Mouse (Mus musculus): ENCODE data around the gene Itpk1. TPM values are rescaled to one million over a fixed set of nuclear protein-coding genes. Genes with fewer than 3 reads are reported as not detected.

The Itpk1 gene
- polyA plus RNA-seq, 1 experiment from 2014 or later, result 40.6 TPM

GRCm38 (mm10) chr12:102705906-102706640 is 1.3 kb upstream of the Itpk1 start:
- Histone ChIP-seq H3K9me3 (ENCODE audit: control insufficient read depth, low read length) (no peaks in the 10 kb centered on the region), H3K4me3 (ENCODE audit: low read depth, low read length) (peak overlapping the region; percentile 58), H3K4me2 (ENCODE audit: low read depth, low read length) (peak overlapping the region; percentile 71), H3K27ac (ENCODE audit: low read depth, low read length) (no peak overlapping the region), H3K4me1 (ENCODE audit: control insufficient read depth, insufficient read depth, low read length) (peaks cover 18% of the 10 kb centered on the region), H3K27me3 (ENCODE audit: control insufficient read depth, insufficient read depth, low read length) (no peaks in the 10 kb centered on the region), H3K9ac (replicated peaks; ENCODE audit: low read depth, low read length) (peak overlapping the region; percentile 78; the same call in 1 of the 2 replicates), H3K36me3 (ENCODE audit: control insufficient read depth, insufficient read depth, low read length) (no peaks in the 10 kb centered on the region)
- WGBS, result 71% methylated on average over 6 of the region's 6 CpGs
- ATAC-seq (ENCODE audit: low read depth), result no peak

- Histone ChIP-seq H3K27me3 (ENCODE audit: control insufficient read depth, insufficient read depth, low read length) (no peaks in the 10 kb centered on the region), H3K9me3 (ENCODE audit: control insufficient read depth, low read length) (no peaks in the 10 kb centered on the region), H3K4me2 (ENCODE audit: low read depth, low read length) (peak overlapping the region; percentile 71), H3K27ac (ENCODE audit: low read depth, low read length) (peak overlapping the region; percentile 93), H3K9ac (replicated peaks; ENCODE audit: low read depth, low read length) (peak overlapping the region; percentile 78), H3K4me3 (ENCODE audit: low read depth, low read length) (peak overlapping the region; percentile 58), H3K36me3 (ENCODE audit: control insufficient read depth, insufficient read depth, low read length) (no peaks in the 10 kb centered on the region), H3K4me1 (ENCODE audit: control insufficient read depth, insufficient read depth, low read length) (peaks cover 18% of the 10 kb centered on the region)
- ATAC-seq (ENCODE audit: low read depth), result peak; percentile 86
- WGBS, result 1% methylated on average over 38 of the region's 45 CpGs
Measured at GRCm38 (mm10) chr12:102705216-102705871, 614 bp upstream of the Itpk1 start.

GRCm38 (mm10) chr12:102703921-102704408 is 765 bp downstream of the Itpk1 start:
- H3K27ac ChIP-seq (ENCODE audit: low read depth, low read length), result peak overlapping the region; percentile 52

GRCm38 (mm10) chr12:102703441-102703840 is 1.3 kb downstream of the Itpk1 start:
- peak overlapping the region; percentile 30; the same call in 1 of the 2 replicates for H3K9ac ChIP-seq (replicated peaks; ENCODE audit: low read depth, low read length)
- no peaks in the 10 kb centered on the region for H3K36me3 ChIP-seq (ENCODE audit: control insufficient read depth, insufficient read depth, low read length)
- no peak for ATAC-seq (ENCODE audit: low read depth)
- peak overlapping the region; percentile 12; the same call in 1 of the 2 replicates for H3K27ac ChIP-seq (ENCODE audit: low read depth, low read length)
- no peaks in the 10 kb centered on the region for H3K27me3 ChIP-seq (ENCODE audit: control insufficient read depth, insufficient read depth, low read length)
- WGBS, result 30% methylated on average over 6 of the region's 6 CpGs
- no peaks in the 10 kb centered on the region for H3K9me3 ChIP-seq (ENCODE audit: control insufficient read depth, low read length)
- H3K4me2 ChIP-seq (ENCODE audit: low read depth, low read length), result peak overlapping the region; percentile 71
- peak overlapping the region; percentile 58 for H3K4me3 ChIP-seq (ENCODE audit: low read depth, low read length)
- H3K4me1 ChIP-seq (ENCODE audit: control insufficient read depth, insufficient read depth, low read length), result peaks cover 28% of the 10 kb centered on the region

More at GRCm38 (mm10) chr12:102703921-102704408, 765 bp downstream of the Itpk1 start:
- no peaks in the 10 kb centered on the region for H3K27me3 ChIP-seq (ENCODE audit: control insufficient read depth, insufficient read depth, low read length)
- peak overlapping the region; percentile 71 for H3K4me2 ChIP-seq (ENCODE audit: low read depth, low read length)
- H3K9ac ChIP-seq (replicated peaks; ENCODE audit: low read depth, low read length), result peak overlapping the region; percentile 78
- H3K36me3 ChIP-seq (ENCODE audit: control insufficient read depth, insufficient read depth, low read length), result no peaks in the 10 kb centered on the region
- no peaks in the 10 kb centered on the region for H3K9me3 ChIP-seq (ENCODE audit: control insufficient read depth, low read length)
- 5% methylated on average over 17 of the region's 17 CpGs for WGBS
- peaks cover 25% of the 10 kb centered on the region for H3K4me1 ChIP-seq (ENCODE audit: control insufficient read depth, insufficient read depth, low read length)
- peak overlapping the region; percentile 58 for H3K4me3 ChIP-seq (ENCODE audit: low read depth, low read length)
- ATAC-seq (ENCODE audit: low read depth), result peak; percentile 15; the same call in 1 of the 2 replicates

- Histone ChIP-seq H3K27ac (ENCODE audit: low read depth, low read length) (no peak overlapping the region; the same call in 1 of the 2 replicates), H3K4me1 (ENCODE audit: control insufficient read depth, insufficient read depth, low read length) (peaks cover 31% of the 10 kb centered on the region), H3K4me2 (ENCODE audit: low read depth, low read length) (peak overlapping the region; percentile 71), H3K27me3 (ENCODE audit: control insufficient read depth, insufficient read depth, low read length) (no peaks in the 10 kb centered on the region), H3K36me3 (ENCODE audit: control insufficient read depth, insufficient read depth, low read length) (no peaks in the 10 kb centered on the region), H3K4me3 (ENCODE audit: low read depth, low read length) (peak overlapping the region; percentile 58), H3K9me3 (ENCODE audit: control insufficient read depth, low read length) (no peaks in the 10 kb centered on the region), H3K9ac (replicated peaks; ENCODE audit: low read depth, low read length) (peak overlapping the region; percentile 30; the same call in 1 of the 2 replicates)
- no peak for ATAC-seq (ENCODE audit: low read depth)
- 4% methylated on average over 4 of the region's 4 CpGs for WGBS
Measured at GRCm38 (mm10) chr12:102703111-102703412, 1.7 kb downstream of the Itpk1 start.

- WGBS, result 6% methylated on average over 15 of the region's 15 CpGs
- Histone ChIP-seq H3K9ac (replicated peaks; ENCODE audit: low read depth, low read length) (0 out of 2 replicates have a peak overlapping the region, but pooled peaks have one; percentile 1), H3K27me3 (ENCODE audit: control insufficient read depth, insufficient read depth, low read length) (no peaks in the 10 kb centered on the region), H3K27ac (ENCODE audit: low read depth, low read length) (no peak overlapping the region; the same call in 1 of the 2 replicates), H3K4me2 (ENCODE audit: low read depth, low read length) (peak overlapping the region; percentile 71), H3K36me3 (ENCODE audit: control insufficient read depth, insufficient read depth, low read length) (no peaks in the 10 kb centered on the region), H3K4me1 (ENCODE audit: control insufficient read depth, insufficient read depth, low read length) (peaks cover 37% of the 10 kb centered on the region), H3K4me3 (ENCODE audit: low read depth, low read length) (peak overlapping the region; percentile 58), H3K9me3 (ENCODE audit: control insufficient read depth, low read length) (no peaks in the 10 kb centered on the region)
- no peak for ATAC-seq (ENCODE audit: low read depth)
Measured at GRCm38 (mm10) chr12:102702356-102703110, 2.2 kb downstream of the Itpk1 start.

GRCm38 (mm10) chr12:102701691-102702207 is 3.0 kb downstream of the Itpk1 start:
- ATAC-seq (ENCODE audit: low read depth), result no peak
- no peak overlapping the region for H3K4me3 ChIP-seq (ENCODE audit: low read depth, low read length)
- no peak overlapping the region for H3K9ac ChIP-seq (replicated peaks; ENCODE audit: low read depth, low read length)
- H3K4me2 ChIP-seq (ENCODE audit: low read depth, low read length), result peak overlapping the region; percentile 71
- H3K27me3 ChIP-seq (ENCODE audit: control insufficient read depth, insufficient read depth, low read length), result no peaks in the 10 kb centered on the region
- no peaks in the 10 kb centered on the region for H3K36me3 ChIP-seq (ENCODE audit: control insufficient read depth, insufficient read depth, low read length)
- H3K27ac ChIP-seq (ENCODE audit: low read depth, low read length), result no peak overlapping the region
- no peaks in the 10 kb centered on the region for H3K9me3 ChIP-seq (ENCODE audit: control insufficient read depth, low read length)
- 86% methylated on average over 5 of the region's 5 CpGs for WGBS
- H3K4me1 ChIP-seq (ENCODE audit: control insufficient read depth, insufficient read depth, low read length), result peaks cover 43% of the 10 kb centered on the region

GRCm38 (mm10) chr12:102700453-102700852 is 4.3 kb downstream of the Itpk1 start:
- Histone ChIP-seq H3K4me2 (ENCODE audit: low read depth, low read length) (no peak overlapping the region), H3K9ac (replicated peaks; ENCODE audit: low read depth, low read length) (no peak overlapping the region), H3K4me3 (ENCODE audit: low read depth, low read length) (no peak overlapping the region), H3K27me3 (ENCODE audit: control insufficient read depth, insufficient read depth, low read length) (no peaks in the 10 kb centered on the region), H3K27ac (ENCODE audit: low read depth, low read length) (peak overlapping the region; percentile 29; the same call in 1 of the 2 replicates), H3K4me1 (ENCODE audit: control insufficient read depth, insufficient read depth, low read length) (peaks cover 43% of the 10 kb centered on the region), H3K9me3 (ENCODE audit: control insufficient read depth, low read length) (no peaks in the 10 kb centered on the region), H3K36me3 (ENCODE audit: control insufficient read depth, insufficient read depth, low read length) (no peaks in the 10 kb centered on the region)
- ATAC-seq (ENCODE audit: low read depth), result no peak
- WGBS, result 56% methylated on average over 12 of the region's 12 CpGs

Measured in neural tube, embryonic 14.5 days (tissue).